Mouse (Mus musculus): ENCODE results near the gene Rxfp4. TPM values are rescaled to one million over a fixed set of nuclear protein-coding genes. Genes with fewer than 3 reads are reported as not detected.
A peak's percentile ranks its signal among the peaks of the same experiment; 100 is the strongest.

Rxfp4 gene
- polyA plus RNA-seq, 1 experiment from 2014 or later, result not detected

GRCm38 (mm10) chr3:88683814-88684213 lies 30.9 kb upstream of the Rxfp4 start:
- Histone ChIP-seq H3K4me3 (no peak overlapping the region), H3K36me3 (peaks cover 6% of the 10 kb centered on the region), H3K27ac (no peak overlapping the region), H3K4me1 (peaks cover 21% of the 10 kb centered on the region), H3K9ac (no peak overlapping the region), H3K27me3 (no peaks in the 10 kb centered on the region), H3K4me2 (replicated peaks) (no peak overlapping the region), H3K9me3 (replicated peaks) (no peaks in the 10 kb centered on the region)
- 88% methylated on average over 2 of the region's 2 CpGs for WGBS
- ATAC-seq (ENCODE audit: low FRiP score), result no peak

DNA sequence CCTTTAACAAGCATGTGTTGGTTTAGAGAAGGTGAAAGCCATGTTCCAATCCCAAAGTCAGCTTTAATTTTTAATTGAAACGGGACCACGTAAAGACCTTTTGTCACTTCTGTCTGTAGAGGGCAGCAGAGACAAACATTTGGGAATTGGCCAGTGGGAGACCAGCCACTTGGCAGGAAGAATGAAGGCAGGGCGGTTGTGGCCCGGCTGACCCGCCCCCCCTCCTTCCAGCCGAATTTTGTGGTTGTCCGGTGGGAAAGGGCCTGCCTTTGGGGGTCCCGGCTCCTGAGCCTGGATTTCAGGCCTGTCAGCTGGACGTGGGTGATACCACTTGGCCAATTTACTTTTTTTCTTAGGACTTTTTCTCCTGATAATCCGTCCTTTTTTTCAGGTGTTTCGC lies 24.5 kb upstream of the Rxfp4 start:
- H3K4me2 ChIP-seq (replicated peaks), result peak overlapping the region; percentile 56
- peak; percentile 43; the same call in 1 of the 2 replicates for ATAC-seq (ENCODE audit: low FRiP score)

DNA sequence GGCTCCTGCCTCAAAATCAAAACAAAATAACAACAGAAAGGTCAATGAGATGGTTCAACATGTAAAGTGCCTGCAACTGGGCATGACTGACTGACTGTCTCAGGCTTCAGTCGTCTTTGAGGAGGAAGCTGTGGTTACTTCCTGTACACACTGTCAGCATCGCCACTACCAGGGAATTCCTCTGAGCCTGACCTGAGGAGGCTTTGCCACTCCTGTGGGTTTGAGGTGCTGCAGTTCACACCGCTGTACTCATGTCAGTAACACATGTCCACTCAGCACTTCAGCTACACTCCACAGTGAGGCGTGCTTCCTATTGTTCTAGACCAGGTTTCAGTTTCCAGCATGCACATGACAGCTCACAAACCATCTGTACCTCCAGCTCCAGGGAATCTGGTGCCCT lies 11.2 kb upstream of the Rxfp4 start:
- Histone ChIP-seq H3K36me3 (no peaks in the 10 kb centered on the region), H3K27ac (no peak overlapping the region), H3K9me3 (replicated peaks) (no peaks in the 10 kb centered on the region), H3K9ac (no peak overlapping the region), H3K27me3 (no peaks in the 10 kb centered on the region), H3K4me3 (no peak overlapping the region), H3K4me1 (no peaks in the 10 kb centered on the region), H3K4me2 (replicated peaks) (no peak overlapping the region)
- ATAC-seq (ENCODE audit: low FRiP score), result no peak
- 84% methylated on average over 4 of the region's 4 CpGs for WGBS

More for the DNA sequence above, 24.5 kb upstream of the Rxfp4 start:
- WGBS, result 14% methylated on average over 11 of the region's 11 CpGs
- Histone ChIP-seq H3K4me1 (peaks cover 3% of the 10 kb centered on the region; the same call in 1 of the 2 replicates), H3K9me3 (replicated peaks) (no peaks in the 10 kb centered on the region), H3K27me3 (no peaks in the 10 kb centered on the region), H3K9ac (peak overlapping the region; percentile 55; the same call in 1 of the 2 replicates), H3K36me3 (no peaks in the 10 kb centered on the region), H3K4me3 (peak overlapping the region; percentile 24; the same call in 1 of the 2 replicates), H3K27ac (no peak overlapping the region)

GRCm38 (mm10) chr3:88659798-88660197 lies 6.9 kb upstream of the Rxfp4 start:
- Histone ChIP-seq H3K36me3 (no peaks in the 10 kb centered on the region), H3K4me3 (no peak overlapping the region), H3K9ac (no peak overlapping the region), H3K4me2 (replicated peaks) (no peak overlapping the region), H3K9me3 (replicated peaks) (no peaks in the 10 kb centered on the region), H3K27ac (no peak overlapping the region), H3K4me1 (no peaks in the 10 kb centered on the region), H3K27me3 (no peaks in the 10 kb centered on the region)
- 49% methylated on average over 6 of the region's 6 CpGs for WGBS
- ATAC-seq (ENCODE audit: low FRiP score), result no peak

- no peak overlapping the region for H3K4me3 ChIP-seq
- no peak overlapping the region for H3K4me2 ChIP-seq (replicated peaks)
- no peaks in the 10 kb centered on the region for H3K27me3 ChIP-seq
- H3K4me1 ChIP-seq, result no peaks in the 10 kb centered on the region
- H3K27ac ChIP-seq, result no peak overlapping the region
- no peak overlapping the region for H3K9ac ChIP-seq
- 74% methylated on average over 5 of the region's 5 CpGs for WGBS
- H3K36me3 ChIP-seq, result no peaks in the 10 kb centered on the region
- no peak for ATAC-seq (ENCODE audit: low FRiP score)
- no peaks in the 10 kb centered on the region for H3K9me3 ChIP-seq (replicated peaks)
These were observed 5.6 kb upstream of the Rxfp4 start for GRCm38 (mm10) chr3:88658441-88659127.

GRCm38 (mm10) chr3:88655619-88656018 lies 2.7 kb upstream of the Rxfp4 start:
- WGBS, result 80% methylated on average over 8 of the region's 8 CpGs
- H3K27ac ChIP-seq, result no peak overlapping the region
- ATAC-seq (ENCODE audit: low FRiP score), result no peak
- no peaks in the 10 kb centered on the region for H3K9me3 ChIP-seq (replicated peaks)
- H3K4me2 ChIP-seq (replicated peaks), result no peak overlapping the region
- no peak overlapping the region for H3K9ac ChIP-seq
- H3K36me3 ChIP-seq, result no peaks in the 10 kb centered on the region
- H3K27me3 ChIP-seq, result no peaks in the 10 kb centered on the region
- H3K4me1 ChIP-seq, result 0 out of 2 replicates have a peak, but pooled peaks cover 3% of the 10 kb centered on the region
- no peak overlapping the region for H3K4me3 ChIP-seq

GRCm38 (mm10) chr3:88654621-88655020 lies 1.7 kb upstream of the Rxfp4 start:
- ATAC-seq (ENCODE audit: low FRiP score), result no peak
- Histone ChIP-seq H3K4me1 (0 out of 2 replicates have a peak, but pooled peaks cover 3% of the 10 kb centered on the region), H3K27ac (no peak overlapping the region), H3K9ac (no peak overlapping the region), H3K4me3 (no peak overlapping the region), H3K36me3 (peaks cover 9% of the 10 kb centered on the region; the same call in 1 of the 2 replicates), H3K9me3 (replicated peaks) (no peaks in the 10 kb centered on the region), H3K27me3 (no peaks in the 10 kb centered on the region), H3K4me2 (replicated peaks) (no peak overlapping the region)
- WGBS, result 89% methylated on average over 4 of the region's 4 CpGs

DNA sequence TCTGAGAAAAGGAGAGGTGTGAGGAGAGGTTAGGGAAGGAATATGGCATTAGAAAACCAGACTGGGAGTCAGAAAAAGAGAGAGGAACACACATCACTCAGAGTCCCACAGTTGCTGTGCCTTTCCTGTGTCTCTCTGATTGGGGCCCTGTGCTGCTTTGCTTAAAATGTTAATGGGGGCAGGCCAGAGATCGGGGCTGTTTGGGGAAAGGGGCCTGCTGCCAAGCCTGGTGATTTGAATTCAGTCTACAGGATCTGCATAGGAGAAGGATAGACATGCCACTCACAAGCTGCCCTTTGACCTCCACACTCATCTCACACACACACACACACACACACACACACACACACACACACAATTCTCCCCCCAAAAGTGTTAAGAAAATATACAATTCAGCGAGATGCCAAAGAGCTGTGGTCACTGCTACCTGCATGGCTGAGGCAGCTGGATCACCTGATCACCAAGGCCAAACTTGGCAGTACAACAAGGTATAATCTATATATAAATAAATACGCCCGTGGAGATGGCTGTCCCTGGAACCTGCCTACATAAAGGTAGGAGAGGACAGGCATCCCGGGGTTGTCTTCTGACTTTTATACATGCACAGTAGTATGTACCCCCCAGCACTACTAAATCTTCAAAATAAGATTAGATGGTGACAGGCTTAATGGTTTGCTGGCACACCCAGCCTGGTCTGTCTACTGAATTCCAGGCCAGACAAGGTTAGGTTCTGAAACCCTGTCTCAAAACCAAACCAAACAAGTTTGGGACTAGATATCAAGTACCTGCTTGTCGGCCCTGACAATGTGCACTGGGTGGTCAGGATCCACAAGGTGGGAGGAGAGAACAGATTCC lies 801 bp upstream of the Rxfp4 start:
- peaks cover 10% of the 10 kb centered on the region for H3K36me3 ChIP-seq
- no peaks in the 10 kb centered on the region for H3K9me3 ChIP-seq (replicated peaks)
- no peak overlapping the region for H3K4me3 ChIP-seq
- H3K27ac ChIP-seq, result no peak overlapping the region
- H3K27me3 ChIP-seq, result no peaks in the 10 kb centered on the region
- H3K4me1 ChIP-seq, result 0 out of 2 replicates have a peak, but pooled peaks cover 3% of the 10 kb centered on the region
- ATAC-seq (ENCODE audit: low FRiP score), result no peak
- no peak overlapping the region for H3K4me2 ChIP-seq (replicated peaks)
- no peak overlapping the region for H3K9ac ChIP-seq
- 91% methylated on average over 6 of the region's 6 CpGs for WGBS

- 0 out of 2 replicates have a peak, but pooled peaks have one; percentile 23 for ATAC-seq (ENCODE audit: low FRiP score)
- 78% methylated on average over 18 of the region's 18 CpGs for WGBS
- Histone ChIP-seq H3K36me3 (peaks cover 28% of the 10 kb centered on the region), H3K9me3 (replicated peaks) (no peaks in the 10 kb centered on the region), H3K27ac (no peak overlapping the region), H3K4me3 (no peak overlapping the region), H3K4me2 (replicated peaks) (no peak overlapping the region), H3K4me1 (0 out of 2 replicates have a peak, but pooled peaks cover 3% of the 10 kb centered on the region), H3K9ac (no peak overlapping the region), H3K27me3 (no peaks in the 10 kb centered on the region)
These were observed 998 bp downstream of the Rxfp4 start for GRCm38 (mm10) chr3:88651669-88652618.

DNA sequence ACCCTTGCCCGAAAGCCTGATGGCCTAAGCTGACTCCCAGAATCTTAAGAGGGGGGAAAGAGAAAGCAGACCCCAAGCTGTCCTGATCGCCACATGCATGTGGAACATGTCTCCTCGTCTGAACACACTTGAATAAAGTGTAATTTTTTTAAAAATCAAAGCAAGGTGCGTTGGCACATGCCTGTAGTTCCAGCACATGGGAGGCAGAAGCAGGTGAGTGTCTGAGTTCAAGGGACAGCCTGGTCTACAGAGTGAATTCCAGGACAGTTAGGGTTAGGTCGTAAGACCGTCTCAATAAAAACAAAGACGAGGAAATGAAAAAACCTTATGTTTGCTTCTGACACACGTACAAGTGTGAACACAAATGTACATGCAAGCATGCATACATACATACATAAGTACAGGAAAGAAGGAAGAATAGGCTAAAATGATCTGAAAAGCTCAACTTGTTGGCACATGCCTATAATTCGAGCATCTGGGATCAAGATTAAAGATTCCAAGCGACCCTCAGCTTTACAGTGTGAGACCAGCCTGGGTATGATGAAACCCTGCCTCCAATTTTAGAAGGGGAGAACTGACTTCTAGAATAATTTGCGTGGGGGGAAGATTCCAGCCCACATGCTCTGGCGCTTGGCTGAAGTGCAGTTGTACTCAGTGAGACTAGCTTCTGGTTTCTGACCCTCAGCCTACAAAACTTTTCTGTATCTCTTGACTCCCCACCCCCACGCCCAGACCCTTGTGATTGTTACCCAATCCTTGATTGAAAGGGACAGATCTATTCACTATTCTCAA lies 2.0 kb downstream of the Rxfp4 start:
- Histone ChIP-seq H3K27ac (no peak overlapping the region), H3K4me1 (0 out of 2 replicates have a peak, but pooled peaks cover 3% of the 10 kb centered on the region), H3K4me3 (no peak overlapping the region), H3K27me3 (no peaks in the 10 kb centered on the region), H3K36me3 (peaks cover 38% of the 10 kb centered on the region), H3K4me2 (replicated peaks) (no peak overlapping the region), H3K9ac (no peak overlapping the region), H3K9me3 (replicated peaks) (no peaks in the 10 kb centered on the region)
- 81% methylated on average over 13 of the region's 13 CpGs for WGBS
- ATAC-seq (ENCODE audit: low FRiP score), result no peak

- H3K36me3 ChIP-seq, result peaks cover 47% of the 10 kb centered on the region
- no peak overlapping the region for H3K27ac ChIP-seq
- H3K4me1 ChIP-seq, result 0 out of 2 replicates have a peak, but pooled peaks cover 3% of the 10 kb centered on the region
- H3K9me3 ChIP-seq (replicated peaks), result no peaks in the 10 kb centered on the region
- H3K9ac ChIP-seq, result no peak overlapping the region
- 97% methylated on average over 13 of the region's 13 CpGs for WGBS
- ATAC-seq (ENCODE audit: low FRiP score), result no peak
- no peak overlapping the region for H3K4me3 ChIP-seq
- H3K4me2 ChIP-seq (replicated peaks), result no peak overlapping the region
- no peaks in the 10 kb centered on the region for H3K27me3 ChIP-seq
These were observed 3.0 kb downstream of the Rxfp4 start for GRCm38 (mm10) chr3:88649967-88650366.
